Mouse (Mus musculus): Measurements from ENCODE around the gene Zbtb25.

Gene Zbtb25

GRCm38 (mm10) chr12:76369206-76369977 lies at the start of gene Zbtb25:
Zbtb25 (minus strand) TSS chr12:76369602.
- in situ Hi-C loops (cut with MboI, MseI): no loop called here

GRCm38 (mm10) chr12:76418346-76418745 lies 48.9 kb upstream of the Zbtb25 start:
- in situ Hi-C loops (cut with MboI, MseI): no loop called here

- in situ Hi-C loops (cut with MboI, MseI): no loop called here
These were observed 48.0 kb upstream of the Zbtb25 start, which contains the start of gene Ppp1r36 for GRCm38 (mm10) chr12:76417433-76417854. Ppp1r36 (plus strand) TSS chr12:76417538.

GRCm38 (mm10) chr12:76415383-76416010 lies 46.1 kb upstream of the Zbtb25 start:
- in situ Hi-C loops (cut with MboI, MseI): no loop called here

DNA sequence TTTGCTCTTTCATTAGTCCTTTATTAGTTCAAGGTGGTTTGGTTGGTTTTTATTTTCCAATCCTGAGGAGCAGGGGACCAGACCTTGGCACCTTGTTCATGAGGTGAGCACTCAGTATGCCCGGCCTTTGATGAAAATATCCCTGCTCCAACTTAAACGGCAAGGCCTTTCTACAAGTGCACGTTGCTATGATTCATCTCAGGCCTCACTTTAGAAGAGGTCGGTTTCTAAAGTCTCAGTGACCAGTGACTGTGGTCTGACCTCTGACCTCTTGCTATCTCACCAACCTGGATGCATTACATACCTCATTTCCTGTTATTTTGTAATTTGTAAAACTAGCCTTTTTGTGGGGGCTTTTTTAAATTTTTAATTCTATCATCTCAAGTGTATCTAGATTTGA lies 39.8 kb upstream of the Zbtb25 start:
- in situ Hi-C loops (cut with MboI, MseI): no loop called here

DNA sequence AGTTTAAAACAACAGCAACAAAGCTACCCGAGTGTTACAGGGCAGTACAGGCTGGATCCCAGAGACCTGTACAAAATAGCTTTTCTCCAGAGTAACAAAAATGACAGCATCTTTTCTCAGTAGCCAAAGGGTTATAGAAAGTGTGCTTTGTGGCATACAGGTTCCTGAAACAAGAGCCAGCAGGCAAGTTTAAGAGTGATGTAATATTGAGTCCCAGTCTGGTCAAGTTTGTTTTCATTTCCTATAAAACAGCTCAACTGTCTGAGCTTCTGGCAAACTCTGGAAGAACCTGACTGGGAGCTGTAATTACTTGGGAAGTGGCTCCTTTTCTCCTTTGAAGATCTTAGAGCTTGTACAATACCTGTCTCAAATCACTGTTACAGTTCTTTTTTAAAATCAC lies 37.8 kb upstream of the Zbtb25 start:
- in situ Hi-C loops (cut with MboI, MseI): no loop called here

- in situ Hi-C loops (cut with MboI, MseI): no loop called here
These were observed 36.6 kb upstream of the Zbtb25 start for GRCm38 (mm10) chr12:76405971-76406370.

- in situ Hi-C loops (cut with MboI, MseI): no loop called here
These were observed 36.0 kb upstream of the Zbtb25 start for GRCm38 (mm10) chr12:76405183-76405970.

GRCm38 (mm10) chr12:76404836-76405182 lies 35.4 kb upstream of the Zbtb25 start:
- in situ Hi-C loops (cut with MboI, MseI): no loop called here

- in situ Hi-C loops (cut with MboI, MseI): no loop called here
These were observed 34.6 kb upstream of the Zbtb25 start, which contains the start of gene Hspa2 for GRCm38 (mm10) chr12:76403886-76404537. Hspa2 (plus strand) TSS chr12:76404176.

- in situ Hi-C loops (cut with MboI, MseI): no loop called here
These were observed 33.8 kb upstream of the Zbtb25 start for GRCm38 (mm10) chr12:76402991-76403885.

- in situ Hi-C loops (cut with MboI, MseI): no loop called here
These were observed 32.3 kb upstream of the Zbtb25 start for GRCm38 (mm10) chr12:76401674-76402073.

GRCm38 (mm10) chr12:76397281-76397680 lies 27.9 kb upstream of the Zbtb25 start:
- in situ Hi-C loops (cut with MboI, MseI): no loop called here

- in situ Hi-C loops (cut with MboI, MseI): no loop called here
These were observed 23.6 kb upstream of the Zbtb25 start for GRCm38 (mm10) chr12:76392979-76393378.

GRCm38 (mm10) chr12:76391595-76392271 lies 22.3 kb upstream of the Zbtb25 start:
- in situ Hi-C loops (cut with MboI, MseI): no loop called here

GRCm38 (mm10) chr12:76388794-76389193 lies 19.4 kb upstream of the Zbtb25 start:
- in situ Hi-C loops (cut with MboI, MseI): no loop called here

- in situ Hi-C loops (cut with MboI, MseI): no loop called here
These were observed 15.9 kb upstream of the Zbtb25 start for GRCm38 (mm10) chr12:76385342-76385741.

GRCm38 (mm10) chr12:76380151-76380550 lies 10.7 kb upstream of the Zbtb25 start:
- in situ Hi-C loops (cut with MboI, MseI): no loop called here

DNA sequence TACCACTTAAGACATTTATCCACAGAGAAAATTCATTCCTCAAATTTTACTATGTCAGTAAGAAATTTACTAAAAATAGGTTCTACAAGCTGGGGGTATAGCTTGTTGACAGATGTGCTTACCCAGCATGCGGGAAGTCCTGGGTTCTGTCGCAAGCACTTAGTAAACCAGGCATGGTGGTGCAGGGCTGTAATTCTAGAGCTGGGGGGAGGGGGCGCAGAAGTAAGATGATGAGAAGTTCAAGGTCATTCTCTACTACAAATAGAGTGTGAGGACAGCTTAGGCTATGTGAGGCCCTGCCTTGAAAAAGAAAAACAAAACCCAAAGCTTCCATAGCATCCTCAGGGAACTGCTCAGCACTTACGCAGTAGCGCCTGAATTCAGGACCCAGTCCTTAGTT lies 9.2 kb upstream of the Zbtb25 start:
- in situ Hi-C loops (cut with MboI, MseI): no loop called here

GRCm38 (mm10) chr12:76377726-76378125 lies 8.3 kb upstream of the Zbtb25 start:
- in situ Hi-C loops (cut with MboI, MseI): no loop called here

Data from T-helper 1 cell (primary cell).